Mouse (Mus musculus) urinary bladder, postnatal 36 days (tissue): ENCODE results near the gene Nin.
A peak's percentile ranks its signal among the peaks of the same experiment; 100 is the strongest.

Experiments
- DNase-seq, 2 experiments: peaks; one replicate each; pipeline ENCODE4 v3.0.0; 2022; ENCODE audit warnings: low spot score in 2 of 2, mixed read lengths in 1 of 2

Gene Nin

DNA sequence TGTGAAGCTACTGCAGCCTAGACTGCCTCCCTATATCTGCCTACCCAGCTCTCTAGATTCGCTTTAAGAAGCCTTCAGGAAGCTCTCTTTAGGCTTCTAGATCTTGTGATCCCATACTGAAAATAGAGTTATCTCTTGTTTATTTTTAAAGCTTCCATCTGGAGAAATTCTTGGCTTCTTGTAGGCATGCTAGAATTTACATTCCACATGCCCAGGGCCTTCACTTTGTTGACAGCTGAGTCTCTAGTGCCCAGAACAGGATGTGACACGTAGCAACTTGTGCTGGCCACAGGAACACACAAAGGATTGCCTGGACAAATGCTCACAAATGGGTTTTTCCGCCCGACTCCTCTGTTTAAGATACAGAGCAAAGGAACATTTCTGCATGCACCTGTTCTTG, 97.6 kb downstream of the Nin start:
- DNase-seq: peak in 1 of 2 experiments; percentile 8

DNA sequence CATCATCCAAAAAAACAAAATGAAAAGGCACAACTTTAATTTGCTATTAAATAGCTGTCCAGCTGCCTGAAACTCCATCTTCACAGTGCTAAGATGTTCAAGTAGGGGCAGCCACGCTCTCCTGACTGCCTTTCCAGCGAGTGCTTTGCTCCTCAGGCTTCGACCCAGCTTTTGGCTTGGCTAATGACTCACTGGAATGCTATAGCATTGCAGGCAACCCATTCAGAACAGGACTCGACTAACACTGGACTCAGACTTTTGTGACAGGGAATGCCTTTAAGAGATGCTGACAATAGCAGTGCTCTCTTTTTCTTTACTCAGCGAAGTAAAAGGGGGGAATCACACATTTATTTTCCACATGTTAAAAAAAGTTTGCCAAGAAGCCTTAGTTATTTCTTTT, 101.8 kb downstream of the Nin start:
- DNase-seq: no peak

DNA sequence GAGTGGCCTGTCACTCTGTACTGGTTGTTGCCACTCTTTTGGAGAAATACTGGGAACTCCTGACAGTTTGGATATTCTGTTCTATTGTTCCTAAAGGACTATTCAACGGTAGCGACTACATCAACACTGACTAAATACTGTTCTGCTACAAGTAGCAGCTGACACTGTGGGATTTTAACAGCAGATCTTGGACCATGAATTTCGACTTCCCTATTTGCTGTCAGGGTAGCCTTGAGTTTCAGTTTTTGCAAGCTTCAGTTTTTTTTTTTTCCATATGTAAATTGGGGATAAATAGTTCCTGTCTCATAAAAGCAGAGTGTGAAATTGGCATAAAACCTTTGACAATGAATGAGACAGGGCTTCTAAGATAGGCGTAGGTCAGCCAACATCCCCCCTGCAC, 103.2 kb downstream of the Nin start:
- DNase-seq: no peak

DNA sequence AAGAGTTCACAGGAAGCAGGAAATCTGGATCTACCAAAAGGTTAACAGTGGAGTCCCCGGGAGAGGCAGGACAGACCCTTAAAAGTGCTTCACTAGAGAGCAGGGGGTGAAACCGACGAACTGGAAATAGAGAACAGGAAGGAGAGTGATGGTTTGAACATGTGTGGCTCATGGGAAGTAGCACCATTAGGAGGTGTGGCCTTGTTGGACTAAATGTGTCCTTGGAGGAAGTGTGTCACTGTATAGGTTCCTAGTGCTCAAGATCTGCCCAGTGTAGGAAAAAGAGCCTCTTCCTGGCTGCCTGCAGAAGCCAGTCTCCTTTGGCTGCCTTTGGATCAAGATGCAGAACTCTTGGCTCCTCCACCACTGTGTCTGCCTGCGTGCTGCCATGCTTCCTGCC, 108.4 kb downstream of the Nin start:
- DNase-seq: no peak

DNA sequence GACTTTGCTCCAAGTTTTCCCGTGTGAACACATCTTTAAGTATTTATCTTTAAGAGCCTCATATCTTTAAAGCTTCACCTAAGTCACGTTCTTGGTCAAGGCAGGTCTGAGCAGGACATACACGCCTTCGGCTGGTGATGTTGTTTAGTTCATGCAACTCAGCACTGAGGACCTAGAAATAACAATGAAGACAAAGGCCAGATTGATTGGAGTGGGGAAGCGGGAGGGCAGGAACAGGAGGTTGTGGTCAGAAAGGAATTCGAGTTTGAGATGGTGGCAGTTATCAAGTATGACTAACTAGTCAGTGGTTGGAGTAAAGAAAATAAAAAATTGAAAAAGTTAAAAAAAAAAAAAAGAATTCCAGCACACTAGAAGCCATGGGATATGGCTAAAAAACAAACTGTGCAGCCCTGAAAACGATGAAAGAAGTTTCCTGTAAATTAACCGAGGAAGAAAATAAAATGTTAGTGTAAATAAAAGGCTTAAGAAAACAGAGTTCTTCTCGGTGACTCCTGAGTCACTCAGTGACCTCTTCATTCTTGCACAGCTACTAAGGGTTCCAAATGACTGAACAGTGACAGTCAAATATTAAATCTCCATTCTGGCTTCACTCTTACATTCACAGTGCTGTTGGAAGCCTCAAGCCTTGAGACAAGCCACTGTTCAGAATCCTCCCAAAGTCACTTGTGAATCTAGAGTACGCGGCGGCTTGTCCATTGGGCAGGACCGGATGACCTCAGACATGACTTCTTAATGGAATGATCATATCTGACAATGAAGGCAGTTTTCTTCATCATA, 115.1 kb downstream of the Nin start:
- peak in 1 of 2 experiments; percentile 18 for DNase-seq

DNA sequence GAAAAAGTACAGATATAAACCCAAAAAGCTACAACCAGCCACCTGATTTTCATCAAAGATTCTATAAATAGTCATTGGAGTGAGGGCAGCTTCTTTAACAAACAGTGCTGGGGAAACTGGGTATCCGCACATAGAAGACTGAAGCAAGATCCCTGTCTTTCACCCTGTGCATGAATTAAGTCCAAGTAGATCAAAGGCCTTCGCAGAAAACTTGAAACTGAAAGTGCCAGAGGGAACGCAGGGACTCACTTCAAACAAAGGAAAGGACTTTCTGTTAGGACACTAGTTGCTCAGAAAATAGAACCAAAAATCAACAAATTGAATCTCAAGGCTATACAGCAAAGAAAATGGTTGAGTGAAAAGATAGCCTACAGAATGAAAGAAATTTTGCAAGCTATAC, 118.1 kb downstream of the Nin start:
- DNase-seq: no peak

DNA sequence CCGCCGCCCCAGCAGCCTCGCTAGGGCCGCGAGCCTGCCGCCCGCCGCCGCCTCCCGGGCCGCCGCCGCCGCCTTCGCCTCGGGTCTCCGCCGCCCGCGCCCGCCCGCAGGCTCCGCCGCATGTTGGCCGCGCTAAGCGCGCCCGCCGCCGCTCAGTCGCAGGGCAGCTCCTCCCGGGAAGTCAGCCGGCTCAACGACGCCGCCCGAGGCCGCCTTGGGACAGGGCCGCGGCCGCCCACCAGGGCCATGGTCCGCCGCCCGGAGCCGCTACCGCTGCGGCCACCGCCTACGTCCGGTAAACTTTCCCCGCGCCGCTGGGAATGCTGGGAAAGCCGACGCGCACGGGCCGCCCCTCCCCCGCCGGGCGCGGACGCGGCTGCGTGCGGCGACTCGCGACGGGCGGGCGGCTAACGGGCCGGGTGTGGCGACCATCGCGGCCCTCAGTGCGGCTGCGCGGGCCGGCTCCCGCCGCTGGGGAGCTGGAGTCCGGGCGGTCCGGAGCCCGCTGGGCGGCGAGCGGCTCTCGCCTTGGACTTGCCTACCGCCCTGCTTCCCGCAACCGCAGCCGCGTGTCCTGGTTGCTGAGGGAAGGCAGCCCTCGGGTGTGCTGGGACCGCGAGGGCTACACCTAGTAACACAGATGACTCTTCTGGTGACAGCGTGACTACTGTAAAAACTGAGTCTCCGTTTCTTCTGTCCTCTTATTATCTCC, 126.6 kb downstream of the Nin start, which contains the start of gene Sav1:
Gene Sav1 (minus strand): TSS at position 217 of the 712 bp plus-strand sequence.
- peak; percentile 86 to 89 for DNase-seq

DNA sequence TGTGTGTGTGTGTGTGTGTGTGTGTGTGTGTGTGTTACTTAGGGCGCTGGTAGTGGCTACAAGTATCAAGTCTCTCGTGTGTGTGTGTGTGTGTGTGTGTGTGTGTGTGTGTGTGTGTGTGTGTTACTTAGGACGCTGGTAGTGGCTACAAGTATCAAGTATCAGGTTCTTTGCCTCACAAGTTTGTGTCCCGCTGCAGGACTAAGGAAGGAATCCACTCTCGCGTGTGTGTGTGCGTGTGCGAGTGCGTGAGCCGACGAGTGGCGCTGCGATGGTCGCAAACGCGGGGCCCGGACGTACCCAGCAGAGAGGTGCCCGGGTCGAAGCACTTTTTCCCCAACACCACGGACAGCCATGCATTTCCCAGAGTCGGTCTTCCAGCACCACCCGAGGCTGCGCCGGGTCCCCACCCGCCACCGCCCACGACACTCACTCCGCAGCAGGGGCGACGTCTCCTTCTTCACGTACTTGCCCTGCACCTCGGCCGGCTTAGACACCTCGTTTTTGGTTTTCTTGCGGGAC, 127.2 kb downstream of the Nin start:
- peak in 1 of 2 experiments; percentile 30 for DNase-seq

DNA sequence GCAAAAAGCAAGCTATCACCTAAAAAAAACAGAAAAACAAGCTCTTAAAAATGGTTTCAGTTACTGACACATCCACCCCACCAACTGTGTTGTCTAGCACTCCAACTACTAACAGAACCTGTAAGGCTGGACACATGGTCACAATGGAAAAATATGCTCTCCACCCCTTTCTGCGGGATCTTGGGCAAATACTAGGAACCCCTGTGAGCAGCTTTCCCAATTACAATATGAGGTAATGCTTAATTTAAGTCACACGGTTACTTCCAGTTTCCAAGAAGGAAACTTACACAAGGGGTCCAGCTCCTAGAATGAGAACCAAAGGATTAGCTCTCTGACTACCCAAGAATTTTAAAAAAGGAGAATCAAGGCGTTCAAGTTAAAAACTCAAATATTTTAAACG, 128.0 kb downstream of the Nin start:
- DNase-seq: no peak

DNA sequence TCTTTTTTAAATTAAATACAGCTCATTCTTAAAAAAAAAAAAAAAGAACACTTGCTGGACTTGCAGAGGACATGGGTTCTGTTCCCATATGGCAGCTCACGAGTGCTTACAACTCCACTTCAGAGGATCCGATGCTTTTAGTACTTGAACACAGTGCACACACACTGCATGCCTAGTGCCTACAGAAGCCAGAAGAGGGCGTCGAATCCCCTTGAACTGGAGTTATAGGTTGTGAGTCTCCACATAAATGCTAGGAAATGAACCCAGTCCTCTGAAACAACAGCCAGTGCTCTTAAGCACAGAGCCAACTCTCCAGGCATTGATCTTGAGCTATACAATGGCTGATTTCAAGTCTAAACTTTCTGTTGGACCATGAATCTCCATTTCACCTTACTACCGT, 130.6 kb downstream of the Nin start:
- no peak for DNase-seq

DNA sequence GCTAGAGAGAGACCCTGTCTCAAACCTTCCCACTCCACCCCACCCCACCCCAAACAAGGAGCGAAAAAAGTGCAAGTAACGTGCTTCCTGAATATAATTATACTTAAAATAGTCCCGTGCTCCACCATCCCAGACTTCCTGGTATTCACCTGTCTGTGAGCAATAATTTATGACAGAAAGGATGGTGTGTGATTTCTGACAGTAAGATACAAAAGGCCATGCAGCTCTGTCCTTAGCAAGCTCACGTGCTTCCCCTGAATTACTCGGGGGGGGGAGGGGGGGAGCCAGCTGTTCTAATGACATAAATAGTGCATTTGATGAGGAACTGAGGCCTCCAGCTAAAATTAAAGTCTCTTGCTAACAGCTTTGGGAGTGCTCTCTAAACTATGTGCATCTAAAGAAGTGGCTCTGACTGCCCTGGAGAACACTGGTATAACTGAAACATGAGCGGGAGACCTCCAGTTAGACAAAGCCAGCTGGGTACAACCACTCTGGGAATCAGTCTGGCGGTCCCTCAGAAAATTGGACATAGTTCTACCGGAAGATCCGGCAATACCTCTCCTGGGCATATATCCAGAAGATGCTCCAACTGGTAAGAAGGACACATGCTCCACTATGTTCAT, 136.0 kb downstream of the Nin start:
- DNase-seq: no peak

DNA sequence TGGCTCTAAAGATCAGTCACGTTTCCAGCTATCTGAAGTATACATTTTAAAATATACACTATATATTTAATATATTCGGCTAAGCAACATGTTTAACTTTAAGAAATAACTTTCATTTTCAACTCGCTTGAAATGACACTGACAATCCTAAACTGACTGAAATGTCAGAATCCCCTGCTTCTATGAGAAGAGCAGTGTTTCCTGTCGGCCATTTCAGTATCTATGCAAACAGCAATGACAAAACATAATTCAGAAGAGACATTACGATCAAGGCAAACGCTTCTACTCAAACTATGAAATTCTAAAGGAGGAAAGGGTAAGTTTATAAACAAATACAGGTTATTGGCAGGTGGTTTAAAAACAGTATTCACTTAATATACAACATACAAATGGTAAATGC, 136.8 kb downstream of the Nin start:
- no peak for DNase-seq

DNA sequence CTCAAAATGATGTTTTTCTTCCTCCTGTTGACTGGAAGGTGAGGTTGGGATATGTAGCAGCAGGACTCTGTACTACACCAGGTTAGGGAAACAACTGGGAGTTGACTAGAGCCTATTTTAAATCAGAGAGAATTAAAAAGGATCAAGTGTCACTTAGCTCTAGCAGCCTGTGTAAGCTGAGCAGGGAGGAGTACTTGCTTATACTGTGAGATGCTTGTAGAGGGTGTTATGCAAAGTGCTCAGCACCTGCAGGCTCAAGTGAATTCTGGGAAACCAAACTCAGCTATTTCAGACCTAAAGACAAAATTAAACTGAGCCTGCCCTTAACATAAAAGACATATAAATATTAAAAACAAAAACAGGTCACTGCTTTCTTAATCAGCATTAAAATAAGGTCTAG, 139.9 kb downstream of the Nin start:
- DNase-seq: no peak

DNA sequence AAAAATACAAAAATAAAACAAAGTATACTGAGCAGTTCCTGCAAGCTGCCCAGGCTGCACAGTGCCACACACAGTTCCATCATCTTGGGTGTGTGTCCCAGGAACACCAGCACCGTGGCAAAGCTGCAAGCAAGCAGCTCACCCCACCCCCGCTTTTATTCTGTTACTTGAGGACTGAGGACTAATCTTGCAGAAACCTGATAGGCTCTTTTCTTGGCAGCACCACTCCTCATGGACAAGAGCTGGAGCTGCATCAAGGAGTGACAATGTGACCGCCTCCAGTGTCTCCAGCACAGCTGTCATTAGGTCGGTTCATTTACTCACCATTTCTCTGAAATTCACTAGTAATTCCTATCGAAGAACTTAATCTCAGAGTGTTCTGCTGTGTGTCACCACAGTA, 145.4 kb downstream of the Nin start:
- no peak for DNase-seq

DNA sequence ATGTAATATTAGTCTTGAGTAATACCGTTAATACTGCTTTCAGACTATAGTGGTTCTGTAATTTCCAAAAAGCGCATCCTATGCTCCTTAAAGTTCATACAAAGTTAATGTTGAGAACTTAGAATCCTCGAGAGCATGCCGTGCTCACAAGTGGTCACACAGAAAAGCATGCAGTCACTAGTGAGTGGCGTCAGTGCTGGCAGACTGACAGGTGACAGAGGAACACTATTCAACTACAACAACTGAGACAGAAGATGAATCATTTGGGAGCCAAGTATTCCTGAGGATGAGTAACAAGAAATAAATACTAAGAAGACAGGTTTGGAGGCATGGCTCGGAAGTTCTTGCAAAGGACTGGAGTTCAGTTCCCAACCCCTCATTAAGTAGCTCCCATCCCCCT, 146.4 kb downstream of the Nin start:
- no peak for DNase-seq

DNA sequence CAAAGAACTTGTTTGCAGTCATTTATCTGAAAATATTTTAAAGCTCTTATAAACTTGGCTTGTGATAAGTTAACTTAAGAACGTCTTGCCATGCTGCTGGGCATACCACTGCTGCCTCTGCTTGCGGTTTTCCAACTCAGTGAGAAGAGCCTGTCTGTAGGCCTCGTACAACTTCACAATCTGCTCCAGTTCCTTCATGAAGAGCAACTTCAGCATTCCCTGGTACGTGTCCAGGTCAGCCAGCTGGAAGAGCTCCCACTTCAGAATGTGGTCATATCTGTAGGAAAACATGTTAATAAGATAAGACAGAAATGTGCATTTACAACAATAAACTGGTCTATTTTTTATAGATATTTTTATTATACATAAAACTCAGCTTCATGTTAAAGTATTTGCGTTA, 147.4 kb downstream of the Nin start:
- DNase-seq: peak in 1 of 2 experiments; percentile 27

DNA sequence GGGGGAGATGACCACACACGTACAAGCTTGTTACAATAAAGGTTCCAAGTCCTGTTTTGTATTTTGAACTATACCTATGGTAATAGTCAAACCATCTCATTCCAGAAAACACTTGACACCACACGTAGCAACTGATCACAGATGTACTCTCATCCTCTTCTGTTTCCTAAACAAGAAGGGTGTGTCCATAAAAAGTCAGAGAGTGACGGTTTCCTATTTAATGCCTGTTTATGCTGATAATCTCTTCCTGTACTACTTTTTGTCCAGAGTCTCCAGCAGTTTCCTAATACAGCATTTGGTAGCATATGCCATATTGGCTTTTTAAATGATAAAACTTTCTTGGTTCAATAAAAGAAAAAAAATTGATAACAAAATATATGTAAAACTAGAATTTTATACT, 147.9 kb downstream of the Nin start:
- no peak for DNase-seq

DNA sequence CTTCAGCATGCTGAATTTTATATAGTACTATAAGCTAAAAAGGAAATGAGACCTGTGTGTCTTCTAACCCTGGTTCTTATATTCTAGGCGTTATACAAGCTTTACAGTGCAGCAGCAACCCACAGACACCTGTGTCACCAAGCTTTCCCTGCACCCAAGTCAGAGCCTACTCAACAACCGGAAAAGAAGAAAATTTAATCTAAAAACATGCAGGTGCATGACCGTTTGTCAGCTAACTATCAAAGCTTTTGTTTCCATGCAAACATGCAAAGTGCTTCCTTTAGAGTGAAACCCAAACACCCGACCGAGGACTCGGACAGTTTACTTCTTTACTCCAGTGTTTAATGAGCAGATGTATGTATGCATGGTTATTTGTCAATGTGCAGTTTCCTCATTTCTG, 150.4 kb downstream of the Nin start:
- DNase-seq: no peak

DNA sequence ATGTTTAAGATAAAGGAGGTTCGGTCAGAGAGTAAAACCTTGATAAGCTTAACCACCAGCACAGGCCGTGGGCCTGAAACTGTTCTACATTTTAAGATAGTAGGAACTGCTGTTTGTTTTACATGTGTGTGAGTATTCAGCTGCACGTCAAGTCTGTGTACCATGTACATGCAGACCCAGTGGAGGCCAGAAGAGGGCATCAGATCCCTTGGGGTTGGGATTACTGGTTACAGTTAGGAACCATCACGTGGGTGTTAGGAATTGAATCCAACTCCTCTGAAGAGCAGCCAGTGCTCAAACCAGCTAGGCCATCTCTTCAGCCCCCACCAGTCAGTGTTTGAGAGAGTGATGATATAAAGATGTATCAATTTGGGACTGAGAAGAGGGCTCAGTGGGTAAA, 151.0 kb downstream of the Nin start:
- DNase-seq: peak; percentile 48 to 69
